Mouse (Mus musculus): Measurements from ENCODE around the gene Clspn. TPM values are rescaled to one million over a fixed set of nuclear protein-coding genes. Genes with fewer than 3 reads are reported as not detected.

Gene Clspn
- polyA plus RNA-seq, 1 experiment from 2014 or later = 17.1 TPM

DNA sequence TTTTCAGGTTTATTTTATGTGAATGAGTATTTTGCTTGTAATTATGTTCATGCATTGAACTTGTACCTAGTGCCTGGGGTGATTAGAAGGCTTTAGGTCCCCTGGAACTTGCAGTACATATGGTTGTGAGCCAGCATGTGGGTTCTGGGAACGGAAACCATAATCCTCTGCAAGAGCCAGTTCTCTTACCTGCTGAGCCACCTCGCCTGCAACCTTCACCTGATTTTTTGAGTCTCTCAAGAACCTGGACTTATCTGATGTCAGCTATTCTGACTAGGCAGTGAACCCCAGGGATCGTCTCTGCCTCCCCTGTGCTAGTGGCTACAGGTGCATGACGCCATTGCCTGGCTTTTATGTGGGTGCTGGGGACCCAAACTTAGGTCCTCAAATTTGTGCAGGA is 49.0 kb downstream of the Clspn start:
- peaks cover 14% of the 10 kb centered on the region for H3K4me1 ChIP-seq (replicated peaks)
- no peak overlapping the region for H3K4me2 ChIP-seq
- no peaks in the 10 kb centered on the region for H3K27me3 ChIP-seq
- no peak overlapping the region for H3K27ac ChIP-seq
- H3K4me3 ChIP-seq = no peak overlapping the region
- ATAC-seq (replicated peaks; ENCODE audit: insufficient number of reproducible peaks, insufficient read depth, low FRiP score, low read depth) = no peak
- no peaks in the 10 kb centered on the region for H3K9me3 ChIP-seq (replicated peaks)
- H3K36me3 ChIP-seq = no peaks in the 10 kb centered on the region
- H3K9ac ChIP-seq = no peak overlapping the region
- 79% methylated on average over 4 of the region's 4 CpGs for WGBS

DNA sequence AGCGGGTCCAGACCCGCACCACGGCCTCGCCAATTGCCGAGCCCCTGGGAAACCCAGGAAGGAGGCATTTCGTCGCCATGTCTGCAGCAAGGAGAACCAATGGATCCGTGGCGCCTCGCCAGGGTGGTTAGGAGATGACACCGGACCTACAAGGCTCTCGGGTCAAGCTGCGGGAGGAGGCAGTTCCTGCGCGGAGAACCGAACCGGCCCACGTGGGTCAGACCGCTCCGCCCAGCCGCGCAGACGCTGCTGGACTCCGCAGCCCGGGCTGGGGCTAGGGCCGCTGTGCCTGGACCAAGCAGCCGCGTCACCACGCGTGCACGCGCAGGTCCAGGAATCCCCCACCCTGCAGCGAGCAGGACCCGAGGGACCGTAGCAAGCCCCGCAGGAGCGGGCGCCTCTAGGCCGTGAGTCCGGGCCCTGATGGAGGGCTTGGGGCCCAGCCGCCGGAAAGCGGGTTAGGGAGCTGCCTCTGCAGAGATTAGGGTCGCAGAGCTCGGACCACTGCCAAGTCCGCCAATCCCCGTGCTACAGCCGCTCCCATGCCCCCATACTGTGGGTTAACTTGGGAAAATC is 53.0 kb downstream of the Clspn start, which contains the start of gene 5730409E04Rik:
Gene 5730409E04Rik, plus strand, starts transcription at position 213 of the 576 bp plus-strand sequence.
- peak; percentile 80 for ATAC-seq (replicated peaks; ENCODE audit: insufficient number of reproducible peaks, insufficient read depth, low FRiP score, low read depth)
- Histone ChIP-seq H3K4me2 (peak within 1 kb of the TSS; percentile 96), H3K27me3 (no peaks in the 10 kb centered on the region), H3K4me1 (replicated peaks) (0 out of 2 replicates have a peak, but pooled peaks cover 3% of the 10 kb centered on the region), H3K9ac (peak within 1 kb of the TSS; percentile 81), H3K4me3 (peak within 1 kb of the TSS; percentile 80), H3K9me3 (replicated peaks) (no peaks in the 10 kb centered on the region), H3K27ac (peak within 1 kb of the TSS; percentile 45; the same call in 1 of the 2 replicates), H3K36me3 (no peaks in the 10 kb centered on the region; the same call in 1 of the 2 replicates)
- 1% methylated on average over 48 of the region's 48 CpGs for WGBS

DNA sequence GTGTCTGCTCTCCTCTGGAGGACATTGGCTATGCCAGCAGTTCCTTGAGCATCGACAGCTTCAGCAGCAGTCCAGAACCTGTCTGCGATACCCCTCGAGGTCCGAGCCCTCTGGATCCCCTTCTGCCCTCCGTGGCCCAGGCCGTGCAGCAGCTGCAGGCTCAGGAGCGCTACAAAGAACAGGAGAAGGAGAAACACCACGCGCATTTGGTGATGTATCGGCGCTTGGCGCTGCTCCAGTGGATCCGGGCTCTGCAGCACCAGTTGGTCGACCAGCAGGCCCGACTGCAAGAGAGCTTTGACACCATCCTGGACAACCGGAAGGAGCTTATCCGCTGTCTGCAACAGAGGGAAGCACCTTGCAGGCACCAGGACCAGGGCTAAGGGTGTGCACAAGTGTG is 55.3 kb downstream of the Clspn start:
- no peak for ATAC-seq (replicated peaks; ENCODE audit: insufficient number of reproducible peaks, insufficient read depth, low FRiP score, low read depth)
- Histone ChIP-seq H3K36me3 (no peaks in the 10 kb centered on the region; the same call in 1 of the 2 replicates), H3K9ac (no peak overlapping the region), H3K4me3 (no peak overlapping the region), H3K4me1 (replicated peaks) (0 out of 2 replicates have a peak, but pooled peaks cover 3% of the 10 kb centered on the region), H3K9me3 (replicated peaks) (no peaks in the 10 kb centered on the region), H3K27me3 (no peaks in the 10 kb centered on the region), H3K4me2 (no peak overlapping the region), H3K27ac (no peak overlapping the region)
- 85% methylated on average over 17 of the region's 17 CpGs for WGBS

DNA sequence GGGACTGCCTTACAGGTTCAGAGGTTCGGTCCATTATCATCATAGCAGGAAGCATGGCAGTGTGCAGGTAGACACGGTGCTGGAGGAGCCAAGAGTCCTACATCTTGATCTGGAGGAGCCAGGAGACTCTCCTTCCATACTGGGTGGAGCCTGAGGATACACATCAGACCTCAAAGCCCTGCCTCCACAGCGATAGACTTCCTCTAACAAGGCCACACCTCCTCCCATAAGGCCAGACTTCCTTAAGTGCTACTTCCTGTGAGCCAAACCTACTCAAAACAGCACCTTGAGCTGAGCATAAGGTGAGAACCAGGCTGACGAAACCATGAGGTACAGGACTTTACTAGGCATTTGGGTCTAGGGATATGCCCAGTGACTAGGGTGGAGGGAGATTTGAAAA is 59.6 kb downstream of the Clspn start:
- Histone ChIP-seq H3K27me3 (peaks cover 28% of the 10 kb centered on the region), H3K36me3 (no peaks in the 10 kb centered on the region; the same call in 1 of the 2 replicates), H3K4me2 (no peak overlapping the region), H3K4me1 (replicated peaks) (peaks cover 9% of the 10 kb centered on the region), H3K27ac (no peak overlapping the region), H3K9ac (no peak overlapping the region), H3K4me3 (no peak overlapping the region), H3K9me3 (replicated peaks) (no peaks in the 10 kb centered on the region)
- WGBS = 73% methylated on average over 4 of the region's 4 CpGs
- no peak for ATAC-seq (replicated peaks; ENCODE audit: insufficient number of reproducible peaks, insufficient read depth, low FRiP score, low read depth)

DNA sequence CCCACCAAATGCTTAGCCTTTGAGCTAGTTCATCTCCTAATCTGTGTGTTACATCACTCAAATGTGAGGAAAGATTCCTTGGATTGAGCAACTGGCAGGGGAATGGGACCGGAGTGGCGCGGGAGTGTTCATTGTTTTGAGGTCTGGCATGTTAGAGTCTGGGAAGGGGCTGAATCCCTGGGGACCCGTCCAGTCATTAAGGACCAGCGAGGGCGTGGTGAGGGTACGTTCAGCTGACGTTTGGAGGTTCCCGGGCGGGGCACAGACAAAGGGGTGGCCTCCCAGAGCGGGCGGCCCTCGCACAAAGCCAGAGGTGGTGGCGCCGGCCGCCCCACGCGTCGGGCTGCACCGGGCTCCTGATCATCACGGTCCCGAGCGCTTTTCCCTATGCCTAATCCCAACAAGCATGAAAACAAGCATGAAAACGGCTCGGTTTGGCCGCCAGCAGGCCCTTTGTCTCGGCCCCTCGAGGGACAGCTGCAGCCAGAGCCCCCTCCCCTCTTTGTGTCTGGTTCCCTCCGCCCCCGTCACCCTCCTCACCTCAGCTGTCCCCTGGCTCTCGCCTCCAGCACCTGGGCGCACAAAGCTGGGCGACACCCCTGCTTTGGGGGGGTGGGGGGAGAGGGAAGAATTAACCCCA is 63.1 kb downstream of the Clspn start:
- Histone ChIP-seq H3K4me1 (replicated peaks) (peaks cover 9% of the 10 kb centered on the region), H3K9me3 (replicated peaks) (no peaks in the 10 kb centered on the region), H3K4me3 (peak overlapping the region; percentile 35), H3K27ac (no peak overlapping the region), H3K4me2 (peak overlapping the region; percentile 60), H3K27me3 (peaks cover 40% of the 10 kb centered on the region), H3K36me3 (no peaks in the 10 kb centered on the region), H3K9ac (no peak overlapping the region)
- WGBS = 5% methylated on average over 33 of the region's 33 CpGs
- ATAC-seq (replicated peaks; ENCODE audit: insufficient number of reproducible peaks, insufficient read depth, low FRiP score, low read depth) = no peak; the same call in 1 of the 2 replicates

DNA sequence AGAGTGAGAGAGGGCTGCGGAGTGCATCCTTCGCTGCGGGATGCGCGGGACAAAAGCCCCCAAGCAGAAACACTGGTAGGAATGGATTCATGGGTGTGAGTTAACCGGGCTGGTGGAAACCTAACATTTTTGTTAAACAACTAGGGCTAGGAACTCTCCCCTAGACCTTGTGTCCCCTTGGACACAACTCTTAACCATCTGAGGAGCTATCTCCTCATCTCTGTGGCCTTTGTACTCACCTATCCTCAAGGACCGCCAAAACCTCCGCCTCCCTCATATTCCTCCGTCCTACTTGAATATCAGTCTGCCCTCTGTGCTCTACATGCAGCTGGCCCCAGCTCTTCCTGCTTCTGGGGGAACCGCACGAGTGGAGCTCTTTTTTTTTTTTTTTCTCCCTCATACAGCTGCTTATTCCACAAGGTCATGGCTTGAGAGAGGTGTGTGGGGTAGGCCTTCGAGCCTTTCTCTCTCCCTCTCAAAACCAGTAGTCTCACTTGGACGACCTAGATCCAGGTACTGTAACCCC is 63.7 kb downstream of the Clspn start:
- Histone ChIP-seq H3K4me1 (replicated peaks) (peaks cover 9% of the 10 kb centered on the region), H3K4me2 (peak overlapping the region; percentile 60), H3K9me3 (replicated peaks) (no peaks in the 10 kb centered on the region), H3K4me3 (peak overlapping the region; percentile 35), H3K9ac (no peak overlapping the region), H3K27me3 (peaks cover 40% of the 10 kb centered on the region), H3K36me3 (no peaks in the 10 kb centered on the region), H3K27ac (no peak overlapping the region)
- ATAC-seq (replicated peaks; ENCODE audit: insufficient number of reproducible peaks, insufficient read depth, low FRiP score, low read depth) = no peak
- 26% methylated on average over 13 of the region's 13 CpGs for WGBS

DNA sequence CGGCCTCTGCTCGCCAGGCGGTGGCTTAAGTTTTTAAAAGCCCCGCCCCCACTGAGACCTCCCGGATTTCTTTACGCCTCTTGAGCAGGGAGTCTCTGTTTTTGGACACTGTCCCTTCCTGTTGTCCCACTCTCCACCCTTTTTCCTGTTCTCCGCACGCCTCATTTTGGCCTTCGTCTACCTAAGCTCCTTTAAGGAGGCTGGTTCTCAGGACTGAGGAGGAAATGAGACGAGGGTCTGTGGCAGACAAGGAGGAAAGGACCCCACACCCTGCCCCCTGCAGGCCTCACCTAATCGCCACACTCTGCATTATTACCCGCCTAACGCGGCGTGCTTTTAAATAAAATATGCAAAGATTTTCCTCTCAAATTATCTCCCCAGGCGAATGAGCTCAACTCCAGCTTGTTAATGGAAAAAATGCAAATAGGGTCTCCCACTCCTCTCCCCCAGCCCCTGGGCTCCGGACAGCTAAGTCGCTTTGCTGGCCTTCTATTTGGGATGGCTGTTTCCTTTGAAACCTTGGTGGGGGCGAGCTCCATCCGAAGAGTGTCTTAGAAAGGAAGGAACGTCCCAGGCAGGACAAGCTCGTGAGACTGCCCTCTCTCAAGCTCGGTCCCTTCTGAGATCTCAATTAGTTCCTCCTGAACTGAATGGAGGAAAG is 70.4 kb downstream of the Clspn start:
- Histone ChIP-seq H3K4me3 (peak overlapping the region; percentile 39), H3K36me3 (no peaks in the 10 kb centered on the region), H3K9me3 (replicated peaks) (no peaks in the 10 kb centered on the region), H3K4me2 (peak overlapping the region; percentile 65), H3K27ac (no peak overlapping the region), H3K27me3 (peaks cover 5% of the 10 kb centered on the region), H3K9ac (peak overlapping the region; percentile 34), H3K4me1 (replicated peaks) (peaks cover 8% of the 10 kb centered on the region)
- no peak for ATAC-seq (replicated peaks; ENCODE audit: insufficient number of reproducible peaks, insufficient read depth, low FRiP score, low read depth)
- WGBS = 2% methylated on average over 23 of the region's 23 CpGs

DNA sequence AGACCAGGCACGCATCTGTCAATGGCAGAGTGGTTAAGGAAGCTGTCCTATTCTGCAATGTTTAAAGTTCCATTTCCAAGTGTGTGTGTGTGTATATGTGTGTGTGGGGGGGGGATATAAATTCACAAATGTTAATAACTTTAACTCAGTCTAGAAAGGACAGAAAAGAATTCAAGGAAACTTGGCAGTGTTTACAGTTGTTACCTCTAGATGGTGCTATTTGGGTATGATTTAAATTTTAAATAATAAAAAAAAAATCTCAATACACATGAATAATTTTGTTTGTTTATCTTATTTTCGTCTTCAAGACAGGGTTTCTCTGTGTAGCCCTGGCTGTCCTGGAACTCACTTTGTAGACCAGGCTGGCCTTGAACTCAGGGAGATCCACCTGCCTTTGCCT is 75.2 kb downstream of the Clspn start:
- 39% methylated on average over 2 of the region's 2 CpGs for WGBS
- no peak overlapping the region for H3K27ac ChIP-seq
- no peak overlapping the region for H3K4me2 ChIP-seq
- no peak overlapping the region for H3K9ac ChIP-seq
- peaks cover 15% of the 10 kb centered on the region for H3K27me3 ChIP-seq
- no peaks in the 10 kb centered on the region for H3K9me3 ChIP-seq (replicated peaks)
- no peaks in the 10 kb centered on the region for H3K36me3 ChIP-seq
- H3K4me3 ChIP-seq = no peak overlapping the region
- peaks cover 6% of the 10 kb centered on the region for H3K4me1 ChIP-seq (replicated peaks)
- no peak for ATAC-seq (replicated peaks; ENCODE audit: insufficient number of reproducible peaks, insufficient read depth, low FRiP score, low read depth)

DNA sequence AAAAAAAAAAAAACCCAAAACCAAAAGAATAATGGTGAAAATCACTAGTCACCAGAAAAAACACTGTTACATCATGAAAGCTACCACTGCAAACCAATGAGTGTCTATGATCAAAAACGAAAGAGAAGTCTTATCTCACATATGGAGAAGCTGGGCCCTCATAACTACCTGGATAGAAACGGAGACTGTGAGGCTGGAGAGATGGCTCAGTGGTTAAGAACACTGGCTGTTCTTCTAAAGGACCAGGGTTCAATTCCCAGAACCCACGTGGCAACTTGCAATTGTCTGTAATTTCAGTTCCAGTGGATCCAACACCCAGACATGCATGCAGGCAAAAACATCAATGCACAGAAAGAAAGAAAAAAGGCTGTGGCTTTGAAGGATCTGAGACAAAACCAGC is 75.9 kb downstream of the Clspn start:
- Histone ChIP-seq H3K4me1 (replicated peaks) (no peaks in the 10 kb centered on the region), H3K9ac (no peak overlapping the region), H3K27ac (no peak overlapping the region), H3K36me3 (no peaks in the 10 kb centered on the region), H3K4me3 (no peak overlapping the region), H3K27me3 (peaks cover 15% of the 10 kb centered on the region), H3K9me3 (replicated peaks) (no peaks in the 10 kb centered on the region), H3K4me2 (no peak overlapping the region)
- WGBS = 47% methylated on average over 3 of the region's 3 CpGs
- no peak for ATAC-seq (replicated peaks; ENCODE audit: insufficient number of reproducible peaks, insufficient read depth, low FRiP score, low read depth)

DNA sequence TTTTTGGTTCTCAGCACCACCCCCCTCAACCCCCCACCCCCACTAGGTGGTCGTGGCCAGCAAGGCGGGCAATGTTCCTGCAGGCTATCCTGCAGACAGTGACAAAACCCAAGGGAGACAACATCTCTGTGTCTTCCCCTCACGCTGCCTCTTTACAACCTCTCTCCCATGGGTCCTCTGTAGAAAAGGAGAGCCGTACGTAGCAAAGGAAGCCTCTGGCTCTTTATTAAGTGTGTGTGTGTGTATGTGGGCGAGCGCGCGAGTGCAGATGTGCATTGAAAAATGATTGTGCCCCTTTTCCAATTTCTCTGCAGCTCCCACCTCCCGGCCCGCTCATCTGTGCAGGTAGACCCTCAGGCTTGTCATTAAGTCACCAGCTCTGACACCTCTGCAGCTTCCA is 79.6 kb downstream of the Clspn start:
- H3K27ac ChIP-seq = no peak overlapping the region
- H3K4me1 ChIP-seq (replicated peaks) = no peaks in the 10 kb centered on the region
- 17% methylated on average over 11 of the region's 11 CpGs for WGBS
- H3K4me2 ChIP-seq = no peak overlapping the region
- H3K4me3 ChIP-seq = no peak overlapping the region
- no peaks in the 10 kb centered on the region for H3K9me3 ChIP-seq (replicated peaks)
- ATAC-seq (replicated peaks; ENCODE audit: insufficient number of reproducible peaks, insufficient read depth, low FRiP score, low read depth) = no peak
- no peak overlapping the region for H3K9ac ChIP-seq
- H3K27me3 ChIP-seq = peaks cover 21% of the 10 kb centered on the region
- no peaks in the 10 kb centered on the region for H3K36me3 ChIP-seq

DNA sequence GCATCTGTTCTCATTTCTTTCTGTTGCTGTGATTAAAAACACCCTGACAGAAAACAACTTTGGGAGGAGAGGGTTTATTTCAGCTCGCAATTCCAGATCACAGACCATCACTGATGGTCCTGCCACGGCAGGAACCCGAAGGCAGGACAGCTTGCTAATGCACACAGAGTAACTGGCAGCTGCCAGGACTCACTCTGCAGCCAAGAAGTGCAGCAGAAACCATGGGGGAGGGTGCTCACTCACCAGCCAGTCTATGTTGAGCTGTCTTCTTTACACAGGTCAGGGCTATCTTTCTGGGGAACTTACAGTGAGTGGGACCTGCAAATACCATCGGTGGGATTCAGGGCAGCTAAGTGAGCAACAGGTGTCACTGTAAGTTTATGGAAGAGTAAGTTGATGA is 80.7 kb downstream of the Clspn start:
- WGBS = 71% methylated on average over 4 of the region's 4 CpGs
- H3K4me3 ChIP-seq = no peak overlapping the region
- H3K27me3 ChIP-seq = peaks cover 21% of the 10 kb centered on the region
- no peaks in the 10 kb centered on the region for H3K4me1 ChIP-seq (replicated peaks)
- H3K4me2 ChIP-seq = no peak overlapping the region
- H3K27ac ChIP-seq = no peak overlapping the region
- H3K9ac ChIP-seq = no peak overlapping the region
- ATAC-seq (replicated peaks; ENCODE audit: insufficient number of reproducible peaks, insufficient read depth, low FRiP score, low read depth) = no peak
- no peaks in the 10 kb centered on the region for H3K36me3 ChIP-seq
- H3K9me3 ChIP-seq (replicated peaks) = no peaks in the 10 kb centered on the region
